ENCODE assay signal across 11 mouse cellular contexts in the genomic region with DNA sequence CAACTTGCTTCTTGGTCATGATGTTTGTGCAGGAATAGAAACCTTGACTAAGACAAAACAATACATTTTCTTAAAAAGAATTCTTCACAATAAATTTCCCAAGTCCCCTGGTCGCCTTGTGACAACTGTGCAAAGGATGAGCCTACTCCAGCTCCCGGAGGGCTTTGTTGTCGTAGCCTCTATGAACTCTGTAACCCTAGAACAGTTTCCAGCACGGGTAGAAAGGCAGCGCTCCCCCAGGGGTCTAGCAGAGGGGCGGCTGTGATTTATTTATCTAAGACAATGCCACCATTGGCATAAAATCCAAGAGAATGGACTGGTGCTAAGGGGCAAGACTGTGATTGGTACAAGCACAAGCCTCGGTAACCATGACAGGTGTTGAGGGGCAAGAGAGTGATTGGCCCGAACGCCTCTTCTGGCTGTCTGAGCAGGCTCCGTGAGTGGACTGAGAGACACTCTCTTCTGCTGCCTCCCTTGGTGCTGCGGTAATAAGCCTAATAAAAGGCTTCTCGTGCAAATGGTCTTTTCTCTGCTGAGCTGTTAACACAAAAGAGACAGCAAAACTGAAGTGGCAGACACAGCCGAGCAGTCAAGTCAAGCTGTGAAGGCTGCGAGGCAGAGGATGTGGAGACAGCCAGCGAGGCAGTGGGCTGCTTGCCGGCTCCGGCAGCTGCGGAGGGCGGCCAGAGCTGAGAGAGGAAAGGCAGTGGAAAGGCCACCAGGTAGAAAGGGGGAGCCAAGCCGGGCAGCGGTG. TPM values are rescaled to one million over a fixed set of nuclear protein-coding genes. Genes with fewer than 3 reads are reported as not detected.
A peak's percentile ranks its signal among the peaks of the same experiment; 100 is the strongest.
DNase-seq lines count a peak whose midpoint lies in the region; ATAC-seq and TF ChIP-seq lines count a peak whose summit lies in the region.
"Had no signal": no experiment of that assay in that cellular context is flagged by ENCODE, and none has a peak within 500 bp of the region (broad histone marks: within the 10 kb centered on the region; RNA-seq: fewer than 3 reads in every experiment).

No protein-coding gene starts in this region.

- H3K4me1 ChIP-seq in heart, embryonic 10.5 days: peaks cover 65% of the 10 kb centered on the region
- peaks cover 16% of the 10 kb centered on the region for H3K4me1 ChIP-seq in forebrain, embryonic 16.5 days (replicated peaks; ENCODE audit: control insufficient read depth, insufficient read depth, low read length)
- peaks cover 16% of the 10 kb centered on the region; the same call in 1 of the 2 replicates for H3K4me1 ChIP-seq in midbrain, embryonic 14.5 days (ENCODE audit: control insufficient read depth, insufficient read depth, low read length)

- H3K9ac ChIP-seq in forebrain, embryonic 16.5 days (replicated peaks; ENCODE audit: low read depth, low read length): no peak overlapping the region
- no peak overlapping the region; the same call in 1 of the 2 replicates for H3K9ac ChIP-seq in midbrain, embryonic 14.5 days (replicated peaks; ENCODE audit: low read length)

- H3K27ac ChIP-seq in heart, embryonic 10.5 days: peak overlapping the region; percentile 75
- H3K27ac ChIP-seq in forebrain, embryonic 16.5 days (ENCODE audit: low read length): peak overlapping the region; percentile 54
- H3K27ac ChIP-seq in midbrain, embryonic 14.5 days (replicated peaks; ENCODE audit: low read depth, low read length): peak overlapping the region; percentile 60
- H3K27ac ChIP-seq in layer of hippocampus, adult 2 months: no peak overlapping the region

- TF ChIP-seq CTCF in layer of hippocampus, adult 2 months (conservative IDR thresholded peaks at IDR 0.05): no peak

- peak overlapping the region; percentile 9 for H3K4me3 ChIP-seq in heart, embryonic 10.5 days
- H3K4me3 ChIP-seq in forebrain, embryonic 16.5 days (replicated peaks; ENCODE audit: low read length): no peak overlapping the region
- H3K4me3 ChIP-seq in midbrain, embryonic 14.5 days (replicated peaks; ENCODE audit: low read depth, low read length): no peak overlapping the region
- no peak overlapping the region for H3K4me3 ChIP-seq in layer of hippocampus, adult 2 months

- peak; percentile 75 for DNase-seq in heart, embryonic 10.5 days (ENCODE audit: low spot score)
- no peak for DNase-seq in heart, postnatal 25 days (ENCODE audit: low spot score)
- DNase-seq in R1 (ENCODE audit: low read depth, low spot score): peak; percentile 93
- peak; percentile 77 for DNase-seq in midbrain, embryonic 14.5 days
- DNase-seq in natural killer cell, adult 2 months (ENCODE audit: low spot score in 2 of 2): no peak
- no peak for DNase-seq in layer of hippocampus, adult 2 months (ENCODE audit: low spot score in 2 of 2)
- no peak for DNase-seq in ovary, postnatal 36 days (ENCODE audit: low spot score)
- DNase-seq: cerebellum, postnatal 25 days had no signal

- no peak overlapping the region; the same call in 1 of the 2 replicates for H3K4me2 ChIP-seq in forebrain, embryonic 16.5 days (ENCODE audit: low read length)
- peak overlapping the region; percentile 38 for H3K4me2 ChIP-seq in midbrain, embryonic 14.5 days (ENCODE audit: low read length)

- H3K27me3 ChIP-seq in heart, embryonic 10.5 days (ENCODE audit: insufficient read depth, poor library complexity, severe bottlenecking): no peaks in the 10 kb centered on the region
- no peaks in the 10 kb centered on the region for H3K27me3 ChIP-seq in forebrain, embryonic 16.5 days (replicated peaks; ENCODE audit: control insufficient read depth, insufficient read depth, low read length)
- no peaks in the 10 kb centered on the region for H3K27me3 ChIP-seq in midbrain, embryonic 14.5 days (ENCODE audit: control insufficient read depth, insufficient read depth, low read length)

- peak; percentile 86 for ATAC-seq in forebrain, embryonic 16.5 days
- peak; percentile 72; the same call in 1 of the 2 replicates for ATAC-seq in midbrain, embryonic 14.5 days (ENCODE audit: low FRiP score, low TSS enrichment)
- ATAC-seq: inflammation-experienced regulatory T-cells, adult 6 months; lung, postnatal 0 days had no signal

- intact Hi-C loops in heart, postnatal 25 days (cut with DNase I): no loop called here

- 25% methylated on average over 21 of the region's 21 CpGs for WGBS in heart, embryonic 10.5 days
- WGBS in forebrain, embryonic 16.5 days: 10% methylated on average over 21 of the region's 21 CpGs
- 6% methylated on average over 21 of the region's 21 CpGs for WGBS in midbrain, embryonic 14.5 days

- no peaks in the 10 kb centered on the region for H3K36me3 ChIP-seq in heart, embryonic 10.5 days
- no peaks in the 10 kb centered on the region for H3K36me3 ChIP-seq in forebrain, embryonic 16.5 days (ENCODE audit: control insufficient read depth, insufficient read depth)
- H3K36me3 ChIP-seq in midbrain, embryonic 14.5 days (ENCODE audit: control insufficient read depth, insufficient read depth, low read length): no peaks in the 10 kb centered on the region

- H3K9me3 ChIP-seq in heart, embryonic 10.5 days: no peaks in the 10 kb centered on the region
- no peaks in the 10 kb centered on the region for H3K9me3 ChIP-seq in forebrain, embryonic 16.5 days (ENCODE audit: control insufficient read depth, low read length)
- no peaks in the 10 kb centered on the region for H3K9me3 ChIP-seq in midbrain, embryonic 14.5 days (ENCODE audit: control insufficient read depth, low read length)

RNA-seq across cellular contexts. Expression of a gene that starts 13.1 kb away (rescaled TPM):
- 9.6 and 10.7 TPM in 2 replicates for polyA plus RNA-seq in heart, embryonic 10.5 days (2016; fragmentation: Nextera tagmentation; extraction: Ambion mirVana)
- 1 to 10 TPM; 7.9 to 9.3 TPM for total RNA-seq in heart, postnatal 25 days (2021)
- 8.3 and 10.4 TPM in 2 replicates for polyA plus RNA-seq in forebrain, embryonic 16.5 days (2015; fragmentation: Nextera tagmentation; extraction: Ambion mirVana)
- 12.0 and 12.5 TPM in 2 replicates for polyA plus RNA-seq in midbrain, embryonic 14.5 days (2014; fragmentation: Nextera tagmentation; extraction: Ambion mirVana)
- total RNA-seq in layer of hippocampus, adult 2 months (2021): 1 to 10 TPM; 5.6 to 7.2 TPM

Comparison
In these comparisons a context has a peak if more than half of its experiments do, and no peak if none do; other contexts are left out.
1. DNase-seq: peak in heart, embryonic 10.5 days (single experiment), R1 (single experiment) and midbrain, embryonic 14.5 days (single experiment); none in heart, postnatal 25 days (single experiment), natural killer cell, adult 2 months (0 of 2), layer of hippocampus, adult 2 months (0 of 2) and ovary, postnatal 36 days (single experiment).